Comparison of ENCODE assay signal across 7 mouse cellular contexts in the genomic region with DNA sequence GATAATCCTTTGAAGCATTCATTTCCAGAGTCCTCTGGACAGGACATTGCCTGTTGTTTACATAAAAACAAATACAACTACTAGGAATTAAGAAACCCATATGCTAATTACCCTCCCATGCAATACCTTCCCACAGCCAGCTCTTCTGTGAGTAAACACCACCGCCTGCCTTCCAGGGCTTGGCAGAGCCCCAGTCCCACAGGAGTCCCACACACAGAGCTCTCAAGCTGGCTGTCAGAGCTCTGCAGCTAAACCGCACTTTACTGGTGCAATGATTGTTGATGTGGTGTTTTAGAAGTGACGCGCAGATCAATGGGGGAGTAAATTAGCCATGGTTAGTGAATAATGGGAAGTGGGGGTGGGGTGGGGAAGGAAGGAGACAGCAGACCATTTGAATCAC.
A peak's percentile ranks its signal among the peaks of the same experiment; 100 is the strongest.
DNase-seq lines count a peak whose midpoint lies in the region; ATAC-seq lines count a peak whose summit lies in the region.

No protein-coding gene starts in this region.

- no peak overlapping the region for H3K4me3 ChIP-seq in forebrain, embryonic 16.5 days (replicated peaks; ENCODE audit: low read length)

- no peak overlapping the region for H3K27ac ChIP-seq in forebrain, embryonic 16.5 days (ENCODE audit: low read length)

- H3K9me3 ChIP-seq in forebrain, embryonic 16.5 days (ENCODE audit: control insufficient read depth, low read length) = no peaks in the 10 kb centered on the region

- no peak overlapping the region for H3K9ac ChIP-seq in forebrain, embryonic 16.5 days (replicated peaks; ENCODE audit: low read depth, low read length)

- peak; percentile 94 for ATAC-seq in forebrain, embryonic 16.5 days
- ATAC-seq in megakaryocyte-erythroid progenitor cell, adult 5-6 weeks (replicated peaks; ENCODE audit: low FRiP score, low TSS enrichment, poor library complexity, severe bottlenecking) = no peak

- H3K36me3 ChIP-seq in forebrain, embryonic 16.5 days (ENCODE audit: control insufficient read depth, insufficient read depth) = no peaks in the 10 kb centered on the region

- DNase-seq in kidney, adult 9 months = peak; percentile 9
- DNase-seq in kidney, adult 18-20 months = no peak
- peak; percentile 10 to 55 for DNase-seq in kidney, postnatal 25 days
- DNase-seq in lung, postnatal 10 days = peak; percentile 42
- no peak for DNase-seq in thymus, postnatal 14 days

- H3K4me1 ChIP-seq in forebrain, embryonic 16.5 days (replicated peaks; ENCODE audit: control insufficient read depth, insufficient read depth, low read length) = peaks cover 20% of the 10 kb centered on the region

- no peak overlapping the region for H3K4me2 ChIP-seq in forebrain, embryonic 16.5 days (ENCODE audit: low read length)

- 4% methylated on average over 4 of the region's 4 CpGs for whole genome bisulfite sequencing in forebrain, embryonic 16.5 days

- H3K27me3 ChIP-seq in forebrain, embryonic 16.5 days (replicated peaks; ENCODE audit: control insufficient read depth, insufficient read depth, low read length) = 0 out of 2 replicates have a peak, but pooled peaks cover 2% of the 10 kb centered on the region

Comparison
In these comparisons a context has a peak if more than half of its experiments do, and no peak if none do; other contexts are left out.
1. DNase-seq: peak in kidney, adult 9 months (single experiment), kidney, postnatal 25 days (2 of 2) and lung, postnatal 10 days (single experiment); none in kidney, adult 18-20 months (single experiment) and thymus, postnatal 14 days (single experiment).